Mouse (Mus musculus) cerebellum, adult 18-20 months (tissue): ENCODE data around the gene Wdr53.
A peak's percentile ranks its signal among the peaks of the same experiment; 100 is the strongest.
"Not testable (repeated sequence)": the region's sequence is repeated elsewhere in the genome, so short reads cannot be mapped to it uniquely, and the experiment has no call there.

Experiments
- DNase-seq, 2 experiments: peaks; one replicate each; pipeline ENCODE4 v3.0.0; 2021

The Wdr53 gene

DNA sequence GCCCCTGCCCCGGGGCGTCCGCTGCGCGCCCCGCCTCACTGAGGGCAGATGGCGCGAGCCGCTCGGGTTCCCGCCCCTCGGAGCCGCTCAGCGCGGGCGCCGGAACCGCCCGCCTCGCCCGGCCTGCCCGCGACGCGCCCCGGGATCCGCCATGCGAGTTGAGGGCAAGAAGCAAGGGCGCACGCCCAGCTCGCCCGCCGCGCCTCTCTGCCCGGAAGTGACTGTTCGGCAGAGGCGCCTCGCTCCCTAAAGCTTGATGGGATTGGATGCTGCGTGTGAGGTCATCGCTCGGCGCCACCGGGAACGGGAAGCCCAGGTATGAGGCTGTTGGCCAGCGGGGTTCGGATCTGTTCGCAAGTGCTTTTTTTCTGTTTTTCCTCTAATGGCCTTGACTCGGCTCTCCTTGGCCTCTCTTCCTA, at the start of gene Wdr53, which contains the start of gene Fbxo45:
Gene Wdr53 (plus strand): TSS at position 276 of the 419 bp plus-strand sequence.
Gene Fbxo45 (minus strand): TSS at position 207 of the 419 bp plus-strand sequence.
- DNase-seq, result peak; percentile 99

GRCm38 (mm10) chr16:32200256-32201003, 46.6 kb upstream of the Wdr53 start:
- no peak for DNase-seq

GRCm38 (mm10) chr16:32201004-32201325, 46.1 kb upstream of the Wdr53 start:
- DNase-seq, result no peak

GRCm38 (mm10) chr16:32202681-32203080, 44.3 kb upstream of the Wdr53 start:
- DNase-seq, result peak; percentile 45 to 46

GRCm38 (mm10) chr16:32204902-32205301, 42.1 kb upstream of the Wdr53 start:
- DNase-seq, result no peak

GRCm38 (mm10) chr16:32214156-32214555, 32.9 kb upstream of the Wdr53 start:
- DNase-seq, result no peak

- DNase-seq, result no peak
Measured at GRCm38 (mm10) chr16:32214804-32215576, 32.0 kb upstream of the Wdr53 start.

GRCm38 (mm10) chr16:32221803-32222202, 25.2 kb upstream of the Wdr53 start:
- DNase-seq, result no peak

DNA sequence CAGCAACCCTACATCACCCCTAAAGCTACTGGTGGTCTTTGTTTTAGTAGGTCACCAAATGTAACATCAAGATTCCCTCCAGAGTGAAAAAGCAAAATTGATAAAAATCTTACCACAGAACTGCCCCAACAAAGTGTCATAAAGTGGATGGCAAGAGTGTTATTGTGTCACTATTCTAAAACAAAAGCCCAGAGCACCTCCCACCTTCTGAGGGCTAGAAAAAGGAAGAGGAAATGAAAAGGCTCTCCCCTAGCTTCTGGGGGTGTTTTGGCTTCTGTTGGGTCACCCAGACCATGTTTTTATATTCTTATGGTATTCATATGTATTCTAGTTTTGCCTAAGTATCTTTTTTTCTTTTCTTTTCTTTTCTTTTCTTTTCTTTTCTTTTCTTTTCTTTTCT, 24.6 kb upstream of the Wdr53 start:
- no peak for DNase-seq

GRCm38 (mm10) chr16:32232050-32232449, 15.0 kb upstream of the Wdr53 start:
- not testable (repeated sequence) for DNase-seq

GRCm38 (mm10) chr16:32237930-32238680, 8.9 kb upstream of the Wdr53 start:
- DNase-seq, result no peak

- DNase-seq, result no peak
Measured at GRCm38 (mm10) chr16:32239428-32240312, 7.4 kb upstream of the Wdr53 start.

- DNase-seq, result no peak
Measured at GRCm38 (mm10) chr16:32243901-32244300, 3.1 kb upstream of the Wdr53 start.

- DNase-seq, result peak; percentile 57 to 71
Measured at GRCm38 (mm10) chr16:32246351-32246791, 656 bp upstream of the Wdr53 start.

DNA sequence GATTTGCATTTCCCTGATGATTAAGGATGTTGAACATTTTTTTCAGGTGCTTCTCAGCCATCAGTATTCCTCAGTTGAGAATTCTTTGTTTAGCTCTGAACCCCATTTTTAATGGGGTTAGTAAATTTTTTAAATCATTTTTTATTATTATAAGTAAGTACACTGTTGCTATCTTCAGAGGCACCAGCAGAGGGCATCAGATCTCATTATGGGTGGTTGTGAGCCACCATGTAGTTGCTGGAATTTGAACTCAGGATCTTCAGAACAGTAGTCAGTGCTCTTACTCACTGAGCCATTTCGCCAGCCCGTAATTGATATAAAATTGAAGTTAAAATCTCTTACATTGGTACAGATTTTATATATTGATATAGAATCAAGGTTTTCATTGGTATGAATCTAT, 17.2 kb downstream of the Wdr53 start:
- DNase-seq, result peak in 1 of 2 experiments; percentile 16

DNA sequence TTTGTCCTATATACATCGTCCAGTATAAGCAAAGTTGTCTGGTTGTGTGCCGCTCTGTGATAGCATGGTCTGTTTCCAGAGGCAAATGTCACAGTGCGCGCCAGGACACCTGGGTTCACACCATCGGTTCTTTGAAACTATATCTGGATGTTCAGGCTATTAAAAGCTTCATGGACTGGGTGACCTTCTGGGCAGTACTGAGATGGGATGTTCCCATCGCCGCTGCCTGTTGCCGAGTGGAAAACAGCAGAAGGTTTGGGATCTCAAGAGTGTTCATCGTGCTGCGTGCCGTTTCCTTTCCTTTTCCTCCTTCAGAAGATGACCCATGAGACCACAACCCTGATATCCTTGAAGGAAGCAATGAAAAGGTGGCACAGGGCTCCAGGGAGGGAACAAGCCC, 24.3 kb downstream of the Wdr53 start, which contains the start of gene Smco1:
Gene Smco1 (plus strand): TSS at position 178 of the 400 bp plus-strand sequence.
- DNase-seq, result no peak

- DNase-seq, result no peak
Measured at GRCm38 (mm10) chr16:32273338-32273737, 26.3 kb downstream of the Wdr53 start.

DNA sequence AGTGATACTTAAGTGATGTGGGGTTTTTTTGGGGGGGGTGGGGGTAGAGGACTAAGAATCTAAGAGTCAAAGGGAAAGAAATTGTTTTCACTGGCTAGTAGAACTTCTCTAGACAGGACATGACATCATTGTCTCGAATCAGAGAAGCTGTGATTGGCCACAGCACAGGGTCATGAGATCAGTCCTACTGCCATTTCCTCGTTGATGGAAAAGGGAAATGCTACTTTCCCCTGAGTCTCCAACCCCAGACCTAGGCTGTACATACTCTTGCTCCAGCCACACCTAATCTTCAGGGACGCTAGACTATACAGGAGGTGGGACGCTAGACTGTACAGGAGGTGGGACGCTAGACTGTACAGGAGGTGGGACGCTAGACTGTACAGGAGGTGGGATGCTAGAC, 28.0 kb downstream of the Wdr53 start:
- DNase-seq, result no peak

- no peak for DNase-seq
Measured at GRCm38 (mm10) chr16:32275830-32276229, 28.8 kb downstream of the Wdr53 start.

- peak; percentile 93 to 97 for DNase-seq
Measured at GRCm38 (mm10) chr16:32277308-32278256, 30.6 kb downstream of the Wdr53 start, which contains the start of gene Rnf168. Gene Rnf168 (plus strand): TSS chr16:32277459.

DNA sequence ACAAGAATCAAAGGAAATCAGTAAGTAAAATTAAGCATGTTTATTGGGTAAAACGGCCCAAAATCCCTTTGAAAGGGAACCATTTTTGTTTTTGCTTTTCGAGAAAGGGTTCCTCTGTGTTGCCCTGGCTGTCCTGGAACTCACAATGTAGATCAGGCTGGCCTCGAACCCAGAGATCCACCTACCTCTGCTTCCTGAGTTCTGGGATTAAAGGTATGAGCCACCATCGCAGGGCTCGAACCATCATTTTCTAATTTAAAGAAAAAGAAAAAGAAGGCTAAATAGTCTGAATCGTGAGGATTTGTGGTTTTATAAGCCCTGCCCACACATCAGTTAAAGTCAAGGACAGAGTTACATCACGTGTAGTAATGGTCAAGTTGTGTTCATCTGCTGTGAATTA, 31.4 kb downstream of the Wdr53 start:
- no peak for DNase-seq
